Mouse (Mus musculus) embryo, embryonic 11.5 days (tissue): ENCODE measurements around the gene Zdhhc13.

Experiments
- DNase-seq: peaks from one replicate; pipeline ENCODE4 v3.0.0-alpha.2; 2012; ENCODE audit warnings: low read depth, low spot score

The Zdhhc13 gene

GRCm38 (mm10) chr7:48788851-48789572 lies at the start of gene Zdhhc13:
Gene Zdhhc13, plus strand, starts transcription at chr7:48789003.
- DNase-seq, result peak; percentile 84

GRCm38 (mm10) chr7:48749298-48750163 lies 39.3 kb upstream of the Zdhhc13 start:
- peak; percentile 87 for DNase-seq

- DNase-seq, result no peak
Measured at GRCm38 (mm10) chr7:48750164-48750809, 38.5 kb upstream of the Zdhhc13 start.

DNA sequence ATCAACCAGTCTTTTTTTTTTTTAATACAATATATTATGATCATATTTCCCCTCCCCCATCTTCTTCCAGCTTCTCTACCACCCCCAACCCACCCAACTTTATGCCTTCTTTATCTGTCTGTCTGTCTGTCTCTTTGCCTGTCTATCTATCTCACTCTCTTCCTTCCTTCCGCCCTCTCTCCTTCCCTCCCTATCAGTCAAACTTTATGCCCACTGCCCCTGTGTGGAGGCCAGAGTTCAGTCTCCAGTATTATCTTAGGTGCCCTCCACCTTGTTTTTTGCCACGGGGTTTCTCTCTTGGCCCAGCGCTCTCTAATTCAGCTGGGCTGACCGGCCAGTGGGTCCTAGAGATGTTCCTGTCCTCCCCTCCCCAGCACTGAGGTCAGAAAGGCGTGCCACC lies 37.6 kb upstream of the Zdhhc13 start:
- DNase-seq, result no peak

DNA sequence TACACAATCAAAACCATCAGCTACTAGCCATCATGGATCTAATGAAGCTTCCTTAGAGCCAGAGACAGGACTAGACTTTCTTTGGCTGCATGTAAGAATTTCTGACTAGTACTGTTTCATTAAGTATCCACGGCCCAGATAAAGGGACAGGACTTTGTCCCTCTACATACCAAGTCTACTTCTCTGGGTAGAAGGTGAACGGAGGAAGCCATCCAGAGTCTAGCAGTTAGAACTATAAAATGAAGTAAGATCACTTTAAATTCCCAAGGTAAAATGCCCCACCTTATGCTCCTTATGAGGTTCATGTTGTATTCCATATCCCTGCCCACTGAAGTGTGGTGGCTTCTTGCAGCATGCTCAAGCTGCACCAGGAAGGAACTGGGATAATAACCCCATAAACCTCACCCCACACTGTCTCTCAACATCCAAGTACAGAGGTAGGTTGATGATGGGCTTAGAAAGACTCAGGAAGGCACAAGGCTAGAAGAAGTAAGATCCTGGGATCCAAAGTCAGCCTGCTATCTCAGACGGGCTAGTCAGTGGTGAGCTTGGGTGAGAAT lies 34.3 kb upstream of the Zdhhc13 start:
- no peak for DNase-seq

DNA sequence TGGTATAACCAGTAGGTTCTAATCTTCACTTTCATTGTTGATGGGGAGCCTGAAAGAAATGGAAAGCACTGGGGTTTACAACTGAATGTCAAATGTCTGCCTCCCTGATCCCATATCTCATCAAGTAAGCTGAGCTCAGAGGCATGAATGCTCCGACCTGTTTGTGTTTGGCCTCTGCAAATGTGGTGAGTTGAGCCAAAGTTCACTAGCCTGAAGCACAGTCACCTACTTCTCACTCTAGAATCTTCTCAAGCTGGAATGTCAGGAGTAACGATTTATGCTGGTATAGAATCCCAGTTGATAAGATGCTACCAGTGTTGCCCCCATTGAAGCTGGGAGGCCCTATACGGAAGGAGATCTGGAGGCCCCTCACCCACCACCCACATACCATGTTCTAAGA lies 33.0 kb upstream of the Zdhhc13 start:
- DNase-seq, result no peak

GRCm38 (mm10) chr7:48756306-48756931 lies 32.4 kb upstream of the Zdhhc13 start:
- no peak for DNase-seq

DNA sequence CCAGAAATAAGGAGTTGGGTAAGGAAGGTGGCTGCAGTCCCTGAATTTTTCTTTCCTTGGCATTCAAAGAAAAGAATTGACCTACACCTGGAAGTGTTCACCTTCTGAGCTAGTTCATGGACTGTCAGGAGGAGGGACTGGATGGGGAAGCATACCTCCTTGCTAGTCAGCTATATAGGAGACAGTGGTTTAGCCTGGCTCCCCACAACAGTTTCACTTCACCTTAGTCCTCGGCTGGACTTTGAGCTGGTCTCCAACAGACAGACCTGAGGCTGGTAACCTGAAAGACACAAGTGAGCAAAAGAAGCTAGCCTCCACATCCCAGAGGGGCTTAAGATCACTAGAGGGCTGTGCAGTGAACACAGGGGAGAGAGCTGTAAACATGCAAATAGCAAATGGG lies 30.7 kb upstream of the Zdhhc13 start:
- DNase-seq, result no peak

- no peak for DNase-seq
Measured at GRCm38 (mm10) chr7:48760789-48761188, 28.0 kb upstream of the Zdhhc13 start.

GRCm38 (mm10) chr7:48762289-48762688 lies 26.5 kb upstream of the Zdhhc13 start:
- no peak for DNase-seq

DNA sequence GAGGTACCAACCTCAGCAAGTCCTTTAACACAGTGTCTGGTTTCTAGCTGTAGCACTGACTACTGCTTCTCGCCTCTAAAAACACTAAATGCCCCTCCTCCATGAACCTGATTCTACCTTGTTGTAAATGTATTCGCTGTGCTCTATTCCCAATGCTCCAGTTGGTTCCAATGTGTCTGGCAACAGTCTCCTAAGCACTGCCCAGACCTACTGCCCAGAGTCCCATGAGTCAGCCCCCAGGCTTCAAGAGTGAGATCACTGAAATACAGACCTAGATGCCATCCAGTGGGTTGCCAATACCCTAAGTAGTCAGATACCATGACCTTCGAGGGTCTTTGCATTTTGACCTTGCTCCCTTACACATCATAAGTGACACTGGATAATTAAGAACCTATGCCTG lies 26.1 kb upstream of the Zdhhc13 start:
- no peak for DNase-seq

DNA sequence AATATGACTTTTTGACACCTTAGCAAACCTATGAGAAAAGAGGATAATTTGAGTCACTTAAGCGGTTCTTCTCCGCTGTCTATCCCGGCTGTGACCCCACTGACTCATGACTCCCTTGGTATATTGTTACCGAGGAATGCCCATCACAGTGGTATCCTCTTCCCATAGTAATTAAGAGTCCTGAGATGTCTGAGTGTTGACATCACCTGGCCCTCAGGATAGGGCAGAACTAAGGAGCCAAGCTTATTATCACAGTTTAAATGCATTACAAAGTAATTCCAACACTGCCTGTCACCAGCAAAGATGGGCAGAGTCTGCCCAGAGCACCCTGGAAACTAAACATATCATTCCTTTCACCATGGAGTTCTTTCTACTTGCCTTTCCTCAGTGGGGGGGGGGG lies 22.8 kb upstream of the Zdhhc13 start:
- DNase-seq, result no peak

DNA sequence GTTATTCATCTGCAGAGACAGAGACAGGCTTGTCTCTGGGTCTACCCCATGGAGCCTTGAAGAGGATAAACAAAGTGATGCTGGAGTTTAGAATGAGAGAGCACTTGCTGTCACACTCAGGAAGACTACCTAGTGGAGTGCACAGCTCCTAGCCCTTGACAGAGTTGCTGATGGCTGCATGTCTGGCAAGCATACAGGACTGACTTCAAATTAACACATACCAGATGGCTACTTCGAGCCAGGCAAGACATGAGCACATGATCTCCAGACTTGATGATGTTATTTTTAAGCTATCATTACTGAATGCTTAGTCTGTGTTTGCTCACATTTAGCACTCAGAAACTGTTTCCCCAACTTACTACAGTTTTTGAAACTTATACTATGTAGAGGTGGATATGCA lies 19.1 kb upstream of the Zdhhc13 start:
- no peak for DNase-seq

DNA sequence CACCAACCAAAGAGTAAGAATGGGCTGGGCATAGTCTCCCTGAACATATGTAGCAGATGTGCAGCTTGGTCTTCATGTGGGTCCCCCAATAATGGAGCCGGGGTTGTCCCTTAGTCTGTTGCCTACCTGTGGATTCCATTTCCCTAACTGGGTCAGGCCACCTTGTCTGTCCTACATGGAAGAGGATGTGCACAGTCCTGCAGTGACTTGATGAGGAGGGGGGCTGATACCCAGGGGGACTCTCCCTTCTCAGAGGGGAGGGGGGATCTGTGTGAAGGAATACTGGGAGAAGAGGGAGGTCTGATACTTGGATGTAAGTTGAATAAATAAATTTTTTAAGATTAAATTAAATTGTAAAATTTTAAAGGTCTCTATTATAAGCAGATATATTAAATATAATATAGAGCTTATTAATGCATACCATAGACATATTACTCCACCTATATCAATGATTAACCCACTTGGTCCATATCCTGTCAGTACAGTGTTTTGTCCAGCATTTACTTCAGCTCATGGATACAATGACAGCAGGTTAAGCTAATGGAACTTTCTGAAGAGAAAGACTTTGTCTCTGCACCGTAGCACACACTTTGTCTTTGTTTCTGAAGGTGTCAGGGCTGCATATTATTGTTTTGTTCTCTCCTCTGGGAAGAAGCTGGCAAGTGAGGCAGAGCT lies 16.6 kb upstream of the Zdhhc13 start:
- DNase-seq, result no peak

DNA sequence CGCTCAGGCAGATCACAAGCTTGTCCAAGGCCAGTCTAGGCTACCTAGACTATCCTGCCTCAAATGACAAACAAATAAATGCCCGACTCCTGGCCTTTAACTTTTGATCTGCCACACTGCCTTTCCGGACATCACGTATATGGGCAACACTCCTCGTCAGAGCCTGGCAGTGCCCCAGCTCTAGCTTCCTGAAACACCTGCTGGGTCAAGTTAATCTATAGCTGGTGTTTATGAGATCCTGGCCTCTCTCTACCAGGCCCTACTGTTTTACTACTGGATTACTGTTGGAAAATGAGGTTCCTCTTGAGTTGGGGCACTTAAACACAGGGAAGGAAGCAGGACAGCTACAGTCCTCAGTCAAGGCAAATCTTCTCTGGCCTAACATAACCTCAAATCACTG lies 15.5 kb upstream of the Zdhhc13 start:
- no peak for DNase-seq

DNA sequence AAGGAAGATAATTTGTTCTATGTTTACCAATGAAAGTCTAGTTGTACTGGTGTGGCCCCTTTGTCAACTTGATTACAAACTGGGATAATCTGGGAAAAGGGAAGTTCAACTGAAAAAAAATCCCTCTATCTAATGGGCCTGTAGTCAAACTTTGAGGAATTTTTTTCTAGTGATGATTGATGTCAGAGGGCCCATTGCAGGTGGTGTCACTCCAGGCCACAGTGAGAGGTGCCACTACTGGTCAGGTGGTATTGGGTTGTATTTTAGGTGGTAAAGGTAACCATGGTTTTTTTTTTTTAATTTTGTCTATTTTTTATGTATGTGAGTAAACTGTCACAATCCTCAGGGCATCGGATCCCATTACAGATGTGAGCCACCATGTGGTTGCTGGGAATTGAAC lies 14.2 kb upstream of the Zdhhc13 start:
- DNase-seq, result no peak

- no peak for DNase-seq
Measured at GRCm38 (mm10) chr7:48775436-48775835, 13.4 kb upstream of the Zdhhc13 start.

- DNase-seq, result no peak
Measured at GRCm38 (mm10) chr7:48777721-48778504, 10.9 kb upstream of the Zdhhc13 start.

GRCm38 (mm10) chr7:48779110-48779509 lies 9.7 kb upstream of the Zdhhc13 start:
- DNase-seq, result no peak

GRCm38 (mm10) chr7:48782432-48782831 lies 6.4 kb upstream of the Zdhhc13 start:
- DNase-seq, result no peak
